Mouse (Mus musculus) spleen, postnatal 0 days (tissue): ENCODE results near the gene Ccl9. TPM values are rescaled to one million over a fixed set of nuclear protein-coding genes. Genes with fewer than 3 reads are reported as not detected.

Source experiments
- polyA plus RNA-seq: library from polyadenylated mRNA; unstranded; fragments of >200 nt; fragmentation: Nextera tagmentation; extraction: Ambion mirVana; gene quantifications from 2 replicates; pipeline ENCODE4 v1.2.1, GENCODE M21; 2015

Gene Ccl9
- polyA plus RNA-seq: 16.5 and 24.8 TPM in 2 replicates

DNA sequence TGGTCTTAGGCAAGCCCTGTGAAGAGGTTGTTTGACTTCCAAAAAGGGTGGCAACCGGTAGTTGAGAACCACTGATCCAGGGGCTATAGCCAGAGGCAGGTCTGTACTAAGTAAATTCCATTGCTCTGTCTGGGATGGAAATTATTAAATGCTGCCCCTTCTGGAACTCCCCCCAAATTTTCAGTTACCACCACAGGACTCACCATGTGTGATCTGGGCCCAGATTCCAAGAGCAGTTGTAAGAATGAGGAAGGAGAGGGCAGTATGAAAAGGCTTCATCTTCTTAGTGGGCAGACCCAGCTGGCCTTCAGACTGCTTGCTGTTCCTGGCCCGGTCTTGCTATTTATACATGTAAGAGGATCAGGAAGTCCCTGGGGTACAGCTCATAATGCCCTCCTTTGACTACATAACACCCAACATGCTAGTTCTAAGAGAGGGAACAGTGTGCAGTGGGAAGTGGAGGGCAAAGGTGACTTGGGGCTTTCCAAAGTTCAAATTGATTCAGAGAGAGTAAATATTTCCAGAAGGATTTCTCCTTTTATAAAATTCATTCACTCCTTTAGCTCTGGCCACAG lies at the start of gene Ccl9:
TSS of gene Ccl9 (minus strand) at position 451 of the 575 bp plus-strand sequence.

DNA sequence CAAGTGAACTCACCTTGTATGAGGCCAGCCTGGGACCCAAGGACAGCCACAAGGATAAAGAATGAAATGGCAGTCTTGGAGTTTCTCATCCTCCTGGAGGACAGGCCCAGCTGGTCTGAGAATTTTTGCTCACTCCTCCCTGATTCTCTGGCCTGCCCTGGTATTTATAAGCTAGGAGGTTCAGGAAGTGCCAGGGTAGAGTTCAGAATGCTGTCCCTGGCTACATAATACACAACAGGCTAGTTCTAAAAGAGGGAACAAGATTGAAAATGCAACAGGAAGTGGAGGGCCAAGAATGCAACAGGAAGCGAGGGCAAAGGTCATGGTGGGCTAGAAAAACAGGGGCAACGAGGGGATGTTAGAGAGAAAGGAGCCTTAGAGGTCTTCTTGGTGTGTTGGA lies 14.4 kb upstream of the Ccl9 start, which contains the start of gene Ccl6:
TSS of gene Ccl6 (minus strand) at position 235 of the 400 bp plus-strand sequence.

GRCm38 (mm10) chr11:83530360-83530759 lies 48.1 kb downstream of the Ccl9 start, which contains the start of gene Ccl5:
Gene Ccl5 (minus strand): TSS chr11:83530518.

Other genes starting within 250 kb of the Ccl9 start
- 0.54 and 0.63 TPM in 2 replicates for gene Rasl10b, start 169.5 kb downstream of the Ccl9 start, polyA plus RNA-seq
- not detected in 2 replicates for gene Gas2l2, start 149.2 kb downstream of the Ccl9 start, polyA plus RNA-seq
- 3.9 and 5.7 TPM in 2 replicates for gene 1700020L24Rik, start 141.0 kb downstream of the Ccl9 start, polyA plus RNA-seq
- 2.6 and 4.9 TPM in 2 replicates for gene Mmp28, start 115.6 kb downstream of the Ccl9 start, polyA plus RNA-seq
- gene Taf15, start 105.5 kb downstream of the Ccl9 start, polyA plus RNA-seq: 5.4 and 7.4 TPM in 2 replicates
- gene Heatr9, start 56.5 kb downstream of the Ccl9 start, polyA plus RNA-seq: not detected in 2 replicates
- gene Ccl5, start 48.1 kb downstream of the Ccl9 start, polyA plus RNA-seq: 16.8 and 30.0 TPM in 2 replicates
- gene Ccl6, start 14.5 kb upstream of the Ccl9 start, polyA plus RNA-seq: 117 and 129 TPM in 2 replicates
- gene Rpl9-ps1, start 67.0 kb upstream of the Ccl9 start, polyA plus RNA-seq: not detected in 2 replicates
- gene Ccl3, start 70.7 kb upstream of the Ccl9 start, polyA plus RNA-seq: 1.4 and 2.3 TPM in 2 replicates
- gene Ccl4, start 83.9 kb upstream of the Ccl9 start, polyA plus RNA-seq: 1.3 and 1.6 TPM in 2 replicates
- 30.9 and 57.7 TPM in 2 replicates for gene Wfdc17, start 125.4 kb upstream of the Ccl9 start, polyA plus RNA-seq
- gene Wfdc18, start 130.4 kb upstream of the Ccl9 start, polyA plus RNA-seq: 0.35 and 0.73 TPM in 2 replicates
- gene Wfdc21, start 168.3 kb upstream of the Ccl9 start, polyA plus RNA-seq: 181 and 271 TPM in 2 replicates
- gene Heatr6, start 175.1 kb upstream of the Ccl9 start, polyA plus RNA-seq: 11.3 and 14.4 TPM in 2 replicates